Mouse (Mus musculus) CH12.LX (cell line): ENCODE measurements around the gene Rint1. TPM values are rescaled to one million over a fixed set of nuclear protein-coding genes. Genes with fewer than 3 reads are reported as not detected.

Experiments used
- DNase-seq: peaks from one replicate; pipeline ENCODE4 v3.0.0-alpha.2; 2013; ENCODE audit errors: extremely low read depth
- H3K27ac ChIP-seq: 2 replicates; pipeline ENCODE4 v1.5.1; 2012; ENCODE audit warnings: low read depth, mild to moderate bottlenecking, control low read depth, moderate library complexity; ENCODE audit not compliant: insufficient read depth
- H3K27me3 ChIP-seq: replicated peaks from 2 replicates; pipeline ENCODE3; 2012; ENCODE audit warnings: inconsistent platforms
- H3K36me3 ChIP-seq, 2 experiments: replicated peaks in 1 of 2; 2 replicates each; pipeline versions ENCODE3 to v1.6.1; 2012; ENCODE audit warnings: inconsistent platforms in 1 of 2, low read length in 1 of 2, mild to moderate bottlenecking in 1 of 2, mixed read lengths in 1 of 2, moderate library complexity in 1 of 2; ENCODE audit not compliant: control insufficient read depth in 1 of 2, insufficient read depth in 1 of 2
- H3K4me1 ChIP-seq, 2 experiments: 2 replicates each; pipeline ENCODE4 v1.6.1; 2012; ENCODE audit warnings: inconsistent platforms in 1 of 2, moderate library complexity in 1 of 2; ENCODE audit not compliant: insufficient read depth in 2 of 2, control insufficient read depth in 1 of 2
- H3K4me2 ChIP-seq: 2 replicates; pipeline ENCODE4 v1.6.1; 2012; ENCODE audit warnings: low read depth, mild to moderate bottlenecking, control low read depth; ENCODE audit not compliant: poor library complexity, insufficient read depth, severe bottlenecking
- H3K4me3 ChIP-seq, 3 experiments: fragments of 150-350 bp in 1 of 3; sonication (generic) in 1 of 3; replicated peaks in 1 of 3; 2 replicates each; pipeline versions ENCODE3 to v1.5.1; 2011 to 2012; ENCODE audit warnings: low read depth in 2 of 3, low read length in 2 of 3, mild to moderate bottlenecking in 2 of 3, moderate library complexity in 2 of 3, control low read depth in 1 of 3, improper control_type of control experiment in 1 of 3, inconsistent platforms in 1 of 3, mixed read lengths in 1 of 3; ENCODE audit not compliant: poor library complexity in 1 of 3
- H3K79me2 ChIP-seq: replicated peaks from 2 replicates; pipeline ENCODE4 v1.6.1; 2012; ENCODE audit warnings: mild to moderate bottlenecking, moderate library complexity; ENCODE audit not compliant: control insufficient read depth, poor library complexity, insufficient read depth, severe bottlenecking; ENCODE audit errors: extremely low read depth
- H3K9ac ChIP-seq: 2 replicates; pipeline ENCODE4 v1.6.1; 2012; ENCODE audit warnings: low read depth, mild to moderate bottlenecking, control low read depth, moderate library complexity; ENCODE audit not compliant: insufficient read depth
- H3K9me3 ChIP-seq: replicated peaks from 2 replicates; pipeline ENCODE3; 2012; ENCODE audit warnings: low read length, inconsistent platforms, mixed read lengths
- CHD1 ChIP-seq: IDR thresholded peaks from 2 replicates; pipeline ENCODE4 v1.6.1; 2012; ENCODE audit warnings: low read depth, low read length, improper control_type of control experiment, inconsistent platforms
- CHD2 ChIP-seq: IDR thresholded peaks from 2 replicates; pipeline ENCODE4 v1.6.1; 2011; ENCODE audit warnings: low read length, improper control_type of control experiment
- ETS1 ChIP-seq: conservative IDR thresholded peaks from 2 replicates; pipeline ENCODE4 v1.6.1; 2012; ENCODE audit warnings: low read depth, mild to moderate bottlenecking, inconsistent platforms, low read length, improper control_type of control experiment, moderate library complexity
- GABPA ChIP-seq: IDR thresholded peaks from 2 replicates; pipeline ENCODE4 v1.6.1; 2012; ENCODE audit warnings: low read depth, low read length, improper control_type of control experiment, inconsistent platforms; ENCODE audit not compliant: insufficient replicate concordance
- IRF4 ChIP-seq: IDR thresholded peaks from 2 replicates; pipeline ENCODE4 v1.6.1; 2014; ENCODE audit warnings: low read depth, mild to moderate bottlenecking, inconsistent platforms, low read length, improper control_type of control experiment
- JUN ChIP-seq: IDR thresholded peaks from 2 replicates; pipeline ENCODE4 v1.6.1; 2011; ENCODE audit warnings: low read depth, mild to moderate bottlenecking, low read length, improper control_type of control experiment, moderate library complexity; ENCODE audit not compliant: insufficient read depth
- MAZ ChIP-seq: IDR thresholded peaks from 2 replicates; pipeline ENCODE4 v1.6.1; 2012; ENCODE audit warnings: low read depth, mild to moderate bottlenecking, inconsistent platforms, low read length, improper control_type of control experiment, moderate library complexity
- MYC ChIP-seq: IDR thresholded peaks from 2 replicates; pipeline ENCODE4 v1.6.1; 2011; ENCODE audit warnings: low read depth, mild to moderate bottlenecking, improper control_type of control experiment, low read length
- NRF1 ChIP-seq: IDR thresholded peaks from 2 replicates; pipeline ENCODE4 v1.6.1; 2014; ENCODE audit warnings: low read depth, mild to moderate bottlenecking, inconsistent platforms, low read length, improper control_type of control experiment, moderate library complexity
- POLR2A ChIP-seq: IDR thresholded peaks from 2 replicates; pipeline ENCODE4 v1.6.1; 2011; ENCODE audit warnings: low read depth, mild to moderate bottlenecking, improper control_type of control experiment, low read length
- POLR2AphosphoS2 ChIP-seq: IDR thresholded peaks from 2 replicates; pipeline ENCODE4 v1.6.1; 2011; ENCODE audit warnings: low read depth, low read length, improper control_type of control experiment
- SIN3A ChIP-seq: IDR thresholded peaks from 2 replicates; pipeline ENCODE4 v1.6.1; 2012; ENCODE audit warnings: low read length, improper control_type of control experiment, inconsistent platforms
- SMC3 ChIP-seq: IDR thresholded peaks from 2 replicates; pipeline ENCODE4 v1.6.1; 2011; ENCODE audit warnings: low read depth, low read length, improper control_type of control experiment
- UBTF ChIP-seq: IDR thresholded peaks from 2 replicates; pipeline ENCODE4 v1.6.1; 2012; ENCODE audit warnings: low read depth, mild to moderate bottlenecking, inconsistent platforms, low read length, improper control_type of control experiment, moderate library complexity
- ZC3H11A ChIP-seq: IDR thresholded peaks from 2 replicates; pipeline ENCODE4 v1.6.1; 2012; ENCODE audit warnings: low read depth, mild to moderate bottlenecking, inconsistent platforms, low read length, improper control_type of control experiment
- ZMIZ1 ChIP-seq: IDR thresholded peaks from 2 replicates; pipeline ENCODE4 v1.6.1; 2012; ENCODE audit warnings: low read depth, mild to moderate bottlenecking, inconsistent platforms, low read length, improper control_type of control experiment
- ZNF384 ChIP-seq: IDR thresholded peaks from 2 replicates; pipeline ENCODE4 v1.6.1; 2012; ENCODE audit warnings: low read depth, low read length, improper control_type of control experiment, inconsistent platforms
- dilution Hi-C: fragments of 300-500 bp; cut with MboI; formaldehyde crosslinking; loops from 2 replicates; pipeline ENCODE4 v1.14.3; 2020; ENCODE audit warnings: low sequenced_read_pairs; ENCODE audit not compliant: extremely low pct_unique_long_range_greater_than_20kb, extremely low pct_ligation_motif_present
- in situ Hi-C: fragments of 300-500 bp; cut with MboI; formaldehyde crosslinking; loops from 3 replicates; pipeline ENCODE4 v1.14.3; 2019; ENCODE audit warnings: low sequenced_read_pairs, low pct_ligation_motif_present, low pct_unique_long_range_greater_than_20kb, mixed read lengths
- polyA plus RNA-seq: library from polyadenylated mRNA; unstranded; fragments of >175 nt; gene quantifications from 2 replicates; pipeline ENCODE4 v1.2.1, GENCODE M21; 2012; ENCODE audit warnings: low read depth; ENCODE audit not compliant: insufficient read length
- total RNA-seq, 2 experiments: library from RNA; depleted of rRNA; stranded (reverse); fragments of 300-350 nt in 1 of 2; fragments of >200 nt in 1 of 2; gene quantifications; 2 replicates each; pipeline ENCODE4 v1.2.3; 2012 to 2014

Gene Rint1
- total and polyA plus RNA-seq, 3 experiments, result 14.7 to 17.6 (median 16.2) TPM

DNA sequence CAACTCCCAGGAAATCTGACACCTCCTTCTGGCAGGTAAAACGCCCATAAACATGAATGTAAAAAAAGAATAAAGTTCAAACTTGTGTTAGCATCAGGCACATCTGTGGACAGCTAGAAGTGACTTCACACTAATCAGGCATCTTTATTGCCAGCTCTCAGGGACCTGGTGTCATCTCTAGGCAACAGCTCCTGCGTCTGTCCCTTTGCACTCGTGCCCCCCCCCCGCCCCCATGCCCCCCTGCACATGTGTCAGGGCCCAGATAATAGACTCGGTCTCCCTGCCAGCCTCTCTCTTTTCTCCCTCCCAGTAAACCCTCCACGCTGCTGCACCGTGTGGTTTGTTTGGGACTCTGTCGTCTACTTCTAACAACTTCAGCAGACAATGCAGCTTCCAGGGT is 16.4 kb upstream of the Rint1 start:
- Histone ChIP-seq H3K4me2 (no peak overlapping the region), H3K36me3 (peaks cover 60 to 88% of the 10 kb centered on the region in 2 experiments), H3K79me2 (peaks cover 5% of the 10 kb centered on the region; the same call in 1 of the 2 replicates), H3K27me3 (no peaks in the 10 kb centered on the region), H3K27ac (no peak overlapping the region), H3K9ac (no peak overlapping the region), H3K9me3 (no peaks in the 10 kb centered on the region), H3K4me1 (no peaks in the 10 kb centered on the region), H3K4me3 (no peak overlapping the region)
- no peak for DNase-seq
- dilution Hi-C loops (no loop called here), in situ Hi-C loops (loop anchor here (25.0 kb wide), 1 partner anchor 384 kb away; no protein-coding TSS in a partner anchor)
- TF ChIP-seq JUN (no peak), CHD2 (no peak), SIN3A (no peak), NRF1 (no peak), MYC (no peak), MAZ (no peak), ZMIZ1 (no peak), POLR2A (no peak), ZNF384 (no peak), SMC3 (no peak), POLR2AphosphoS2 (no peak), IRF4 (no peak), ETS1 (no peak), CHD1 (no peak), UBTF (no peak), ZC3H11A (no peak)

DNA sequence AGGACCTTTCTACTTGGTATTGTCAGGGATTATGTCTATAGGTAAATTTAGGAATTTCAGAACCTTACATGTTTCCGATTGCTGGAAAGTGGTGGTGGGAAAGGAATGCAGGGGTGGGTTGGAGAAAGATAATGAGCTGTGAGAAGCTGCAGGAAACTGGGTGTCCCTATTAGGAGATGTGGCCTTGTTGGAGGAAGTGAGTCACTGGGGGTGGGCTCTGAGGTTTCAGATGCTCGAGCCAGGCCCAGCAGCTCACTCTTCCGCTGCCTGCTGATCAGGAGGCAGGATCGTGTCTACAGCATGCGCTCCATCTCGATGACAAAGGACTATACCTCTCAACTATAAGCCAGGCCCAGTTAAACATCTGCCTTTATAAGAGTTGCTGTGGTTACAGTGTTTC is 13.3 kb upstream of the Rint1 start:
- Histone ChIP-seq H3K9ac (no peak overlapping the region), H3K4me2 (no peak overlapping the region), H3K4me3 (no peak overlapping the region)
- TF ChIP-seq GABPA (no peak), POLR2A (0 out of 2 replicates have a peak, but pooled peaks have one; percentile 6)
- TF ChIP-seq, all 38 proteins: peak for 1
- in situ Hi-C loops, result loop anchor here (25.0 kb wide), 1 partner anchor 387 kb away; no protein-coding TSS in a partner anchor
- Histone ChIP-seq H3K27me3 (no peaks in the 10 kb centered on the region), H3K27ac (no peak overlapping the region), H3K9me3 (no peaks in the 10 kb centered on the region), H3K4me1 (peaks cover 0 to under 1% of the 10 kb centered on the region in 2 experiments; a peak in 1 of 4 replicates), H3K79me2 (peaks cover 20% of the 10 kb centered on the region), H3K36me3 (peaks cover 45 to 91% of the 10 kb centered on the region in 2 experiments)
- DNase-seq, result no peak
- dilution Hi-C loops, result no loop called here
